Mouse (Mus musculus): ENCODE data around the gene Kdm8.
A peak's percentile ranks its signal among the peaks of the same experiment; 100 is the strongest.

Kdm8 gene

DNA sequence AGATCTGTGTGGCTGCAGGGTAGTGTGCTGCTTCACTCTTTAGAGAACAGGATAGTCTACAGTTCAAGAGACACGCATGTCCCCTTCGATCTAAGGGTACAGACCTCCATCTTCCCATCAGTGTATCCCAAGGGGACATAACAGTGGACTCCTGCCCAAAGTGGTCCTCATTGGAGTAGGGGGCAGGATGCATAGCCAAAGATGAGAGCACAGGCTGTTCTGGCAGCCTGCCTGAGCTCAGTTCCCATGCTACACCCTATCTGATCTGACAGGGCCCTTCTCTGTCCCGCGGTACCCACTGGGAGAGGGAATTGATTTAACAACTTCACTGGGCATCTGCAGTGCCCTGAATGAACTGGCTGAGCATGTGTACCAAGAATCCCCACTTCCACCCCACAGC is 9.2 kb downstream of the Kdm8 start:
- DNase-seq (ENCODE audit: extremely low read depth, low read depth, low spot score), result no peak

GRCm38 (mm10) chr7:125462200-125462599 is 17.7 kb downstream of the Kdm8 start:
- DNase-seq (ENCODE audit: extremely low read depth, low read depth, low spot score), result no peak

DNA sequence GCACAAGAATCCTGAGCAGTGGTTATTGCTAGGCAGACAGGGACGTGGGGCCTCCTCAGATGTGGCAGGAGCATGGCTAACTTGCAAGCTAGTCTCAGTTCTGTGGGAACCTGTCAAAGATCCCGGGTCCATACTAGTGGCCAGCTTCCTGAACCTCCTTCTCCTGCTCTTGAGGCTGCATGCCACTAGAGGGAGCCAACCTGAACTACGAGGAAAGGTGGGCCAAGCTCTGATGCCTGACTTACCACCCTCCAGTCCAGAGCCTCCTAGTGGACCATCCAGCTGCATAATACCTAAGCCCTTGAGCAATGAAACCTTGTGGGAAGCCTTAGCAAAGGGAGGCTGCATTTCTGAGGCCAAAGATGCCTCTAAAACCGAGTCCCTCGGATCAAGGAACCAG is 25.5 kb downstream of the Kdm8 start:
- DNase-seq (ENCODE audit: extremely low read depth, low read depth, low spot score), result no peak

GRCm38 (mm10) chr7:125470901-125471300 is 26.4 kb downstream of the Kdm8 start:
- no peak for DNase-seq (ENCODE audit: extremely low read depth, low read depth, low spot score)

- no peak for DNase-seq (ENCODE audit: extremely low read depth, low read depth, low spot score)
These were observed 27.7 kb downstream of the Kdm8 start for GRCm38 (mm10) chr7:125471991-125472741.

DNA sequence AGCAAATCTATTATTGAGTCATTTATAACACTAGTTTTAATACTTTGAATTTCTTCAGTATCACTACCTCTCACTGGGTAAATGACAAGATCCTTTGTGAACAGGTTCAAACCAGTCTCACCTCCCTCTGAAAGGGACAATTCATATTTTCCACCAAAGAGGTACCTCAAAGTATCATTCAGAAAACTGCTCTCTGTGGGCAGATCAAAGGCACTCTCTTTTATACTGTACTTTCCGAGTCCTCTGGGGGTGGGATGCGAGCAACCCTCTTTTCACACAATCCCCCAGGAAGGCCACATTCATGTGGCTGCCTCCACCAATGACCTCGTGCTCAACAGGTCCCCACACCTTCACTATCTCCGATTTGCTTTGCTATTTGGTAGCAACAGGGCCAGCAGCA is 30.1 kb downstream of the Kdm8 start:
- DNase-seq (ENCODE audit: extremely low read depth, low read depth, low spot score), result no peak

- DNase-seq (ENCODE audit: extremely low read depth, low read depth, low spot score), result no peak
These were observed 31.2 kb downstream of the Kdm8 start for GRCm38 (mm10) chr7:125475601-125476251.

DNA sequence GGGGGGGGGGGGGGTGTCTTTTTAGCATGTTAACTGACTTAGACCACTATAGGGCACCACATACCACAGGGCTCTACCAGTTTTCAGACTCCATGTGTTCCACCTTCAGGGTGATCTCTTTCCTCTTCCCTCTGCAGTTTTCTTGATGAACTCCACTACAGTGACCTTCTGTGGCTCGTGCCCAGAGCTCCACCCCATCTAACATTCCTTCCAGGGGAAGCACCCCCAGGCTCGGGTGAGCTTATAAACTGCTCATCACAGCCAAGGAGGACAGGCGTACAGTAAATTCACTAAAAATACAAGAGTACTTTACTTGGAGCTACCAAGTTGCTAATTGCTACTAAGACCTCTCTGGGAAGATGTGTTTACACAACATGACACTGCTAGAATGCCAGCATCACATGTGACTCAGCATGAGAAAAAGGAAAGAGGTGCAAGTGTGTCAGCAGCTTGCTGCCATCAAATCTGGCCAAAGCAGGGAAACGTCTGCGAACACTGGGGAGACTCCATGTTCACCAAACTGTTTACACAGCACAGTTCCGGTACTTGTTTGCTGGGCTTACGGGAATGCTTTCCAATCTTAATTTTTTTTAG is 34.0 kb downstream of the Kdm8 start:
- no peak for DNase-seq (ENCODE audit: extremely low read depth, low read depth, low spot score)

DNA sequence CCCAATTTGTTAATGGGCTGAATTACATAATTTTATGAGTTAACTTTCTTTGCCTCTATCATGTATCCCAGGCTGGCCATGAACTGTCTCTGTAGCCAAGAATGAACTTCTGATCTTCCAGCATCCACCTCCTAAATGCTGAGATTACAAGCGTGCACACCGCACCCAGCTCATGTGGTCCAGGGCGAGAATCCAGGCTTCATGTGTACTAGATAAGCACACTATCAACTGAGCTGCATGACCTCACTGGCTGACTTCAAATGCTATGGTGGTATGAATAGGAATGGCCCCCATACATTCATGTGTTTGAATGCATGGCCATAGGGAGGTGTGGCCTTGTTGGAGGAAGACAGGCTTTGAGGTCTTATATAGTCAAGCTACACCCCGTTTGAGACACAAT is 36.0 kb downstream of the Kdm8 start:
- no peak for DNase-seq (ENCODE audit: extremely low read depth, low read depth, low spot score)

GRCm38 (mm10) chr7:125482339-125482738 is 37.9 kb downstream of the Kdm8 start:
- no peak for DNase-seq (ENCODE audit: extremely low read depth, low read depth, low spot score)

DNA sequence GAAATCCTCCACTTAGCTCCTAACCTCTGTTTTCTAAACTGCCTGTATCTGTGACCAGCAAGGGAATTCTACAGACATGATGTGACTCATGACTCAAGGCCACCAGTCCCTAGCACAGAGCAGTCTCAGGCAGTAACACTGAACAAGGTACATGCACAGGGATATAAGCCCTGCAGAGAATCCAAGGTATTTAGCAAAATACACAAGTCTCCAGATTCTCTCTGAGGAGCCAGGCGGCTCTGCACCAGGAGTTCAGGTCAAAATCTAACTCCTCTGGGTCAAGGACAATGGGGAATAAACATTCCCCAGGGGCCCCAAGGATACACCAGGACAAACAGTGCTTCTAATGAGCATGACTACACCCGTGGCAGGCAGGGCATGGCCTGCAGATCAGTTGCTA is 38.4 kb downstream of the Kdm8 start:
- DNase-seq (ENCODE audit: extremely low read depth, low read depth, low spot score), result no peak

GRCm38 (mm10) chr7:125484791-125485190 is 40.3 kb downstream of the Kdm8 start:
- no peak for DNase-seq (ENCODE audit: extremely low read depth, low read depth, low spot score)

- DNase-seq (ENCODE audit: extremely low read depth, low read depth, low spot score), result no peak
These were observed 41.7 kb downstream of the Kdm8 start for GRCm38 (mm10) chr7:125486121-125486630.

DNA sequence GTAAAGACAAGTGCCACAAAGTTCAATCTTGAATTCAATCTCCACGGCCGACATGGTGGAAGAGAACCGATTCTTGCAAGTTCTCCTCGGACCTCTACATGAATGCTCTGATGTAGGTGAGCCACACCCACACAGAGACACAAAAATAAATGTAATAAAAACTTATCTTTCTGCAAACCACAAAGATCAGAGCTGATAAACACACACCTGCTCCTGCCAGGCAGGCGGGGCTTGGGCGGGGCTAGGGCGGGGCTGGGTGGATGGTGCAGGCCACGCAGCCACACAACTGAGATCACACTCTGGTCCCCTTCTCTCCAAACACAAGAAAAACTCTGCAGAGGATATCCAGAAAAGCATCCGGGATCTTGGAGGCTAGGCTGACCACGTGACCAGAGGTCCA is 42.6 kb downstream of the Kdm8 start:
- DNase-seq (ENCODE audit: extremely low read depth, low read depth, low spot score), result no peak

DNA sequence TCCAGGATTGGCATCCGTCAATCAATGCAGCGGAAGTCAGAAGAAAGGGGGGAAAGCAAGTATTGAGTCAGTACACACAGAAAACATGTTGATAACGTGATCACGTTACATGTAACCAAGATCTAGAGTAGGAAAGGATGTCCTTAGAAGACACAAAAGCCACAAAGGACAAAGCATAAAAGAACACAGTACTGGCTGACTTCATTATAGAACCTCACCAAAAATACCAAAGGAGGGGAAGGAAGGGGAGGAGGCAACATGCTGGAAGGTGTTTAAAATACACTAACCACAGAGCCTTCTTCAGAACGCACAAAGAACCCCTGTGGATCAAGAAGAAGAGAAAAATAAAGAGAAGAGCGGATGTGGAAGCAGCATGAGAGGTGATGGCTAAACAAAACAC is 44.2 kb downstream of the Kdm8 start:
- DNase-seq (ENCODE audit: extremely low read depth, low read depth, low spot score), result no peak

DNA sequence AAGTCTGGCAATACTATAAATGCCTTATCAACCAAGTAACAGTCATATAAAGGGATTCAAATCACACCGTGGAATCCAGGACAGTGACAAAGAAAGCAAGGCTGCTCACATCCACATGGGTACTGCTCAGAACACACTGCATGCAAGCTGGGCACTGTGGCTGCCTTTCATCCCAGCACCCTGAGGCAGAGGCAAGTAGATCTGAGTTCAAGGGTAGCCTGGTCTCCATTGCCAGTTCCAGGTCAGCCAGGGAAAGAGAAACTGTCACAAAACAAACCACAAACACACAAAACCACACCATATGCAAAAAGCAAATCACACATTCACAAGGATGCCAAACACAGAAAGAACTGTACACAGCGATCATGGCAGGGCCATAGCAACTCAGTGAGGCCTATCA is 45.2 kb downstream of the Kdm8 start:
- DNase-seq (ENCODE audit: extremely low read depth, low read depth, low spot score), result no peak

DNA sequence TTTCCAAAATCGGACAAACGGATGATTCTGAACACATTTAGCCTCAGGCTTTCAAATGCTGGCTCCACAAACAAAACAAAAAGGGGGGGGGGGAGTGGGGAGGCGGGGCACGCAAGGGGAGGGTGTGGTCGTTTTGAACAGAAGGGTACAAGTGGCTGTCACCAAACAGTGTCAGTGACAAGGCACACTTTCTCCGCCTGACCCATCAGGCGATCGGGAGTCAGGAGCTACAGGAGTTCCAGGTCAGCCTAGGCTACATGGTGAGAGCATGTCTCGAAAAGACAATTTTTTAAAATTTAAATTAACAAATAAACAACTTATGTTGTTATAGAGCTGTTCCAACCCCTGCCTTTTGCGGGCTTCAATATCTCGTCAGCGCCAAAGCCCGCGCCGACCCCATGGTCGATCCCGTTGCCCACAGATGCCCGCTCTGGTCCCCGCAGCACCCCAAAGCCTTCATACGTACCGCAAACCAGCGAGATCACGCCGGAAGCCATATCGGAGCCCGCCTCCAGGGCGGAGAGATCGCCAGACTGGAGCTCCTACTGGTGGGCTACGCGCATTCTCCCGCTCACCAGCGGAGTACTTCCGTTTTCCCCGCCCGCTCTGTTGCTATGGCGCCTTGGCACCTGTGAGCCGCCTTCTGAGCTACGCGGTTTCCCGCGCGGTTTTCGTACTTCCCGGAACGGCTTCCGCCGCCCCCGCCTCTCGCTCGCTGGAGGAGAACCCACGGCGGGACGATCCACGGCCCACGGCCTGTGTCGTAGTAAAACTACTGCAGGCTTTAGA is 46.7 kb downstream of the Kdm8 start, which contains the start of gene Nsmce1:
Nsmce1 (minus strand) TSS at position 650 of the 789 bp plus-strand sequence.
- DNase-seq (ENCODE audit: extremely low read depth, low read depth, low spot score), result peak; percentile 34

GRCm38 (mm10) chr7:125491760-125492159 is 47.3 kb downstream of the Kdm8 start:
- DNase-seq (ENCODE audit: extremely low read depth, low read depth, low spot score), result no peak

- no peak for DNase-seq (ENCODE audit: extremely low read depth, low read depth, low spot score)
These were observed 48.1 kb downstream of the Kdm8 start for GRCm38 (mm10) chr7:125492551-125492950.

DNA sequence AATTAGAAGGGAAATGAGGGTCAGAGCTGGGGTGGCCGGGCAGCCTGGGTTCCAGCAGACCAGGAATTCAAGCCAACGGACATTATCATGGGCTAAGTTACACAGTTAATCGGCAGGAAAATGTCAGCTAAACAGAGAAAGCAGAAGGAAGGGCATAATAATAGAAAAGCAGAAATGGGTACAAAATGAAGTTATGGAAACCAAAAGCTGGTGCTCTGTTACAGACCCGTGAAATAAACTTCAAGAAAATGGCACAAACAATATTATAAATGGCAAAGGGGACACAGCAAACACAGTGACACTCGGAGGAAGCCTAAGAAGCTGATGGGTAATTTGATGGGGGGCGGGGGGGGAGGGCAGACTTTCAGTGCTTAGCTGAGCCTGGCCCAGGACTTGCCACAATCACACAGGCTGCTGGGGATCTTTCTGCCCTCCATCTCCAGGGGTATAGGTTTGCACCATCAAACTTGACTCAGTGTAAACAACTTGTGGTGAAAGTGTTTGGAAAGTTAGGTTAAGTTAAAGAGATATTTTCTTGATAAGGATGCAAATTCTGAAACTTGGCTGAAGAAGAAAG is 51.5 kb downstream of the Kdm8 start:
- no peak for DNase-seq (ENCODE audit: extremely low read depth, low read depth, low spot score)

Data from fat pad, adult 2 months (tissue).